Mouse (Mus musculus) inflammation-experienced regulatory T-cells, adult 6 months (primary cell): Measurements from ENCODE around the gene Gatad2a. TPM values are rescaled to one million over a fixed set of nuclear protein-coding genes. Genes with fewer than 3 reads are reported as not detected.

Source experiments
- ATAC-seq: one replicate; pipeline ENCODE4 v1.8.0; 2017
- polyA plus RNA-seq, 3 experiments: library from polyadenylated mRNA; unstranded; fragments of 100-300 nt; shearing (Covaris generic); gene quantifications; one replicate each; pipeline ENCODE4 v1.2.1; 2017

Gatad2a gene
- polyA plus RNA-seq, 3 experiments from 2014 or later = 20.1 to 29.0 (median 23.2) TPM

GRCm38 (mm10) chr8:69899876-69900275, 96.3 kb downstream of the Gatad2a start:
- ATAC-seq = no peak

DNA sequence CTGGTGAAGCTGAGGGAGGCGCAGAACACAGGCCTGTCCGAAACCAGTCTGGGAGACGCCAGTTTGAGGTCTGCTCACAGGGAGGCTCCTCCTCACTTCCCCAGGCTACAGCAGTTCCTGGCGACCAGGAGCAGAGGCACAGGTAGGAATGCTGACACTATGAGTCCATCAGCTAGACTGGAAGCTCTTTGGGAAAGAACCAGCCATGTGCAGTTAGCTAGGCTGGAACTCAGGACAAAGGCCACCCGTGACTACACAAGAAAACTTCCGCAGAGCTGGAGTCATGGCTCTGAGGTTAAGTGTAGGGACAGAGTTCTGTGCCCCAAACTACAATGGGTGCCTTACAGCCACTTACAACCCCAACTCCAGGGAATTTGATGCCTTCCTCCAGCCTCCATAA, 98.3 kb downstream of the Gatad2a start:
- ATAC-seq = no peak

GRCm38 (mm10) chr8:69895772-69896451, 100.3 kb downstream of the Gatad2a start:
- no peak for ATAC-seq

- no peak for ATAC-seq
Measured at GRCm38 (mm10) chr8:69894836-69895332, 101.3 kb downstream of the Gatad2a start.

- ATAC-seq = no peak
Measured at GRCm38 (mm10) chr8:69893863-69894262, 102.3 kb downstream of the Gatad2a start.

- ATAC-seq = no peak
Measured at GRCm38 (mm10) chr8:69890813-69891241, 105.4 kb downstream of the Gatad2a start.

DNA sequence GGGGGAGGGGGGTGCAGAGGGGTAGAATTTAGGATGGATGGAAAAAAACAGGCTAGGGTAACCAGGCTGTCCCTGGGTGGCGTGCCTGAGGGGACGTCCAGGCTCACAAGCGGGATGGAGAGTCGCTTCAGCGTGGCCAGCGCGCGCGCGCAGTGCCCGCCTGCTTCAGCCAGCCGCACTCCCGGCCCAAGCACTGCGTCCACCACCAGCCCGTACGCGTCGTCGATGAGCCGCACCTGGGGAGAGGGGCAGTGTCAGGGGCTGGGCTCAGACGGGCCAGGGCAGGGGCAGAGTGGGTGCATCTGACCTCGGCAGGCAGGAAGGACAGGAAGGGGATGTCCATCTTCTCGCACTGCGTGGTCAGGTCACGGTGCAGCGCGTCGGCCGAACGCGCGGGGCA, 107.3 kb downstream of the Gatad2a start:
- no peak for ATAC-seq

GRCm38 (mm10) chr8:69888244-69888866, 107.8 kb downstream of the Gatad2a start:
- ATAC-seq = no peak

DNA sequence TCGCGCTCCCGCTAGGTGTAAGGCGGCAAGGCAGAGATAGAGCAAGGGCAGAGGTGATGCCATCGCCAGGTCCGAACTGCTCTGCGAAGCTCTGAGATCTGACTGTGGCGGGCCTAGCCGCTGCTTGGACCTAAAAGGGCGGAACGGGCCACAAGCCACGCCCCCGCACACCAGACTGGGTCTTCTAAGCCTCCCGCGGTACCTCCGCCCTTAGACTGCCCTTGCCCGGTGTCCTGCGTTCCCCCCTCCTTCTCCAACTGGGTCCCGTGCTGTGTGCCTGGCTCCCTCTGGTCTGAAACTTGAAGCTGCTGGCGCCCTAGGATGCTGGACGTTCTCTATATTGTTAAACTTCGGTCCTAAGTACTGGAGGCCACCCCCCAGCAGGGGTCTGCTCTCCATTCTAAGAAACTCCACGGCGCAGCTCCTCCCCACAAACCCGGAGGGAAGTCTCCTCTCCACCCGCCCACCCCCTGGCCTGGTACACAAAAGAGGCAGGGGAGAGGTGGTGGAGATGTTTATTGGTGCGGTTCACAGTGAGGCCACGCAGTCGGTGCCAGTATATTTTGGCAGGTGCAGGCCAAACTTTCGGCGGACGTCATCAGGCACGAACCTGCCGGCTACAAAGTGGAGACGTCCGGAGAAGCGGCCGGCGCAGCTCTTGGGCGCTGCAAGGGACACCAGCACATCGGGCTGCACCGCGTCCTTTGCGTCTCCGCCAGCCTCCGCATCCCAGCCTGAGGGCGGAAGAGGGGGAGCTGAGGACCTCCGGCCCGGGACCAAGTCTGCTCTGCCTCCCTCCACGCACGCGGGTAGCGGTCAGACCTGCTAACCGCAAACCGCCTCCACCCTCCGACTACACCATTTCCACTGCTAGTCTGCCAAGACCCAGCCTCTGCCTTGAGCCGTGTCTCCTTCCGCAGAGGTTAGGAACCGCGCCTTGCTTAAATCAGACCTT, 108.6 kb downstream of the Gatad2a start, which contains the start of gene Cilp2:
Gene Cilp2, minus strand, starts transcription at position 399 of the 955 bp plus-strand sequence.
- peak; percentile 44 for ATAC-seq

GRCm38 (mm10) chr8:69884141-69884540, 112.0 kb downstream of the Gatad2a start:
- no peak for ATAC-seq

- no peak for ATAC-seq
Measured at GRCm38 (mm10) chr8:69882833-69883600, 113.2 kb downstream of the Gatad2a start.

DNA sequence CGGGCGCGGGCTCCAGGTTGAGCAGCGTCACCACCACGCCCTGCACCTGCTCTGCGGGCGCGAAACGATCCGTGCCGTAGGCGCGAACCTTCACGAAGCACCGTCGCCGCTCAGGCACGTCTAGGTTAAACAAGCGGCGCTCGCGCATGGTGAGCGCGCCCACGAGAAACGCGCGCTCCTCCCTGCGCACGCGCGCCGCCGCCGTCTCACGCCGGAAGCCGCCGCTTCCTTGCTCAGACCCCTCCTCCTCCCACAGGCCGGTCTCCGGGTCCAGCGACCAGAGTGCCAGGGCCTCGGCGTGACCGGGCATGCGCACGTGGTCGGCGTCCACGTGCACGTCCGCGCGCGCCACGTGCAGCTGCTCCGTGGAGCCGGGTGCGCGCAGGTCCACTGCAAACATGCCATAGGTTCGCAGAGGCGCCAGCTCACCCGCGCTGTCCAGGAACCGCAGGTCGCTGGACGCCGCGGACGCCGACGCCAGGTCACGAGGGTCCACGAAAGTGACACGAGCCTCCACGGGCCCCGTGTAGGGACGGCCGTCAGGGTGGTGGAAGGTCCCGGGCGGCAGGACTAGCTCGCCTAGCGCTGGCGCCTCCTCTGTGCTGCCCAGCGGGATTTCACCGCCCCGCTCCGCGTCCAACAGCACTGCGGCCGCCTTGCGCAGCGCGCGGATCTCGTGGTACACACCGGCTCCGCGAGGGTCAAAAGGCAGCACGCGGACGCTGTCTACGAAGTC, 114.0 kb downstream of the Gatad2a start:
- no peak for ATAC-seq

- ATAC-seq = no peak
Measured at GRCm38 (mm10) chr8:69881261-69881865, 114.8 kb downstream of the Gatad2a start.

- no peak for ATAC-seq
Measured at GRCm38 (mm10) chr8:69880841-69881240, 115.3 kb downstream of the Gatad2a start.

GRCm38 (mm10) chr8:69879678-69880077, 116.5 kb downstream of the Gatad2a start:
- ATAC-seq = no peak

DNA sequence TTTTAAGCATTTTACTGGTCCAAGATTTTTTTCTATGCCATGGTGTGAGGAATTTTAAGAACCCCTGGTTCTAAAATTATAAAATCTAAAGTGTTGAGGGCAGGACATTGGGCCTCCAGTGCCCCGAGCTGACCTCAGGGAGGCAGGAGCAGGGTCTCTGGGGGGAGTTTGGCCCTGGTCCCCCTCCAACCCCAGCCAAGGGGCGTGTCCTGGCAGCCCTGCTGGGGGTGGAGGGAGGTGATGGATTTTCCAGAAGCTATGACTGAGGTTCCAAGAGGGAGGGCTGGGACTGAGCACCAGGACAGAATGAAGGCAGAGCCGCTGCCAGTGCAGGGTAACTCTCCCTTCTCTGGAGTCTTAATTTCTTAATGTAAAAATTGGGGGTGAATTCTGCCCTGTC, 118.2 kb downstream of the Gatad2a start:
- ATAC-seq = no peak

- ATAC-seq = no peak
Measured at GRCm38 (mm10) chr8:69877396-69877795, 118.8 kb downstream of the Gatad2a start.

DNA sequence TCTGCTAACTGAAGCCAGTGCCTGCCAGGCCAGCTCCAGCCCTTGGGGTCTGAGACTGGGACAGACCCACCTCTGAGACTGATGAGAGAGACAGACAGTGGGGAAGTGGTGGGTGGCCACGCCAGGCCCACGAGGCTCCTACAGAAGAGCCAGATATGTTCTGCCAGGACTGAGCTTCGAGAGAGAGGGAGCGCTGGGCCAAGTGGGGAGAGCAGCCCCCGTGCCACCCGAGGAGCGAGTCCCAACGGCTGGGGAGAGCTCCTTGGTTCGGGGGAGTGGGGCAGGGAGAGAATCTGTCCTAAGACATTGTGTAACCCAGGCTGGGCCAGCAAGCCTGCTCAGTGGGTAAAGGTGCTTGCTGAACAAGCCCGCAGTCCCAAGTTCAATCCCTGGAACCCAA, 119.2 kb downstream of the Gatad2a start:
- ATAC-seq = no peak

DNA sequence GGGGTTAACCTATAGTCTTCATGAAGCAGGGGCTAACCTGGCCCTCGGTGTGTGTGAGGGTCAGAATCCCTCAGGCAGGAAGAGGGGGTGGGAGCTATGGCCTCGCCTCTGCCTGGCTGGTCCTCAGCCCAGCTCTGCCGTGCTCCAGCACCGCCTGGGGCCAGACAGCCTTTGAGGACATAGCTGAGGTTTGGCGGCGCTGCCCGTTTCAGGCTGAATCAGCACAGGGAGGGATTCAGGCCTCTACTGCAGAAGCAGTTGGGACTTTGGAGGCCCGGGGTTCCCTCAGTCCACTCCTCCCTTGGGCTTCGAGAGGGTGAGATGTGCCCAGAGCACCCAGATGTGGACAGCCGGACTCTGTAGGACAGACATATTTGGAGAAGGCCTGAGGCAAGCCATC, 120.1 kb downstream of the Gatad2a start:
- ATAC-seq = no peak

DNA sequence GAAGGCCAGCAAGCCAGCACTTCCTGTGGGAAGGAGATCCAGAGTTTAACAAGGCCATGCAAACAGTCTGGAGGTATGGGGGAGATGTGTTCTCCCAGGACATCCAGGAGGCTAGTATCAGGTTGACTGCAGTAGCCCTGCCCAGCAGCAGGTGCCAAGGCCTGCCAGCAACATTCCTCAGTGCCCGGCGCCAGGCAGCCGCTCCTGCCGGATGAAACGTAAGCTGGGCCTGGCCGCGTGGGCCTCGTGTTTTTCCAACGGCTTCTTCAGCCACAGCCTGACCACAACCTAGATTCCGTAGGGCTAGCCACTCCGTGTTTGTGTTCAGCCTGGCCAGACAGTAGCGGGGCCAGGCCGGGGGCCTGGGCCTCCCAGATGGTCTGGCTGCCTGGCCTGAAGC, 121.5 kb downstream of the Gatad2a start:
- no peak for ATAC-seq

GRCm38 (mm10) chr8:69874155-69874554, 122.0 kb downstream of the Gatad2a start:
- no peak for ATAC-seq
